ENCODE assay signal across 21 mouse cellular contexts in genomic region chr2:6543650-6544049, GRCm38 (mm10).
"Had no signal": no experiment of that assay in that cellular context is flagged by ENCODE, and none has a peak within 500 bp of the region (broad histone marks: within the 10 kb centered on the region; RNA-seq: fewer than 3 reads in every experiment).

No protein-coding gene starts in this region.

- H3K4me3 ChIP-seq: limb, embryonic 10.5 days; limb, embryonic 13.5 days; liver, embryonic 12.5 days; liver, embryonic 15.5 days; lung, embryonic 15.5 days; midbrain, embryonic 10.5 days; neural tube, embryonic 12.5 days; neural tube, embryonic 15.5 days; stomach, embryonic 15.5 days had no signal

- DNase-seq: kidney, postnatal 36 days; liver; lung, adult 18-20 months; lung, postnatal 10 days; lung, postnatal 36 days; midbrain, embryonic 14.5 days; right cerebral cortex, adult 18-20 months; spleen, adult 18-20 months; thymus, adult 2 months; thymus, postnatal 25 days had no signal

- H3K4me2 ChIP-seq: limb, embryonic 13.5 days; liver, embryonic 12.5 days; liver, embryonic 15.5 days; lung, embryonic 15.5 days; neural tube, embryonic 12.5 days; neural tube, embryonic 15.5 days; stomach, embryonic 15.5 days had no signal

- H3K4me1 ChIP-seq: liver, embryonic 12.5 days; liver, embryonic 15.5 days; stomach, embryonic 15.5 days had no signal

- H3K36me3 ChIP-seq: limb, embryonic 10.5 days; limb, embryonic 13.5 days; liver, embryonic 12.5 days; liver, embryonic 15.5 days; lung, embryonic 15.5 days; neural tube, embryonic 12.5 days; stomach, embryonic 15.5 days had no signal

- H3K9me3 ChIP-seq: limb, embryonic 10.5 days; limb, embryonic 13.5 days; liver, embryonic 12.5 days; liver, embryonic 15.5 days; lung, embryonic 15.5 days; midbrain, embryonic 10.5 days; neural tube, embryonic 12.5 days; neural tube, embryonic 15.5 days; stomach, embryonic 15.5 days had no signal

- ATAC-seq: intestine, postnatal 0 days; liver, embryonic 12.5 days had no signal

- H3K9ac ChIP-seq: limb, embryonic 13.5 days; liver, embryonic 12.5 days; liver, embryonic 15.5 days; lung, embryonic 15.5 days; neural tube, embryonic 12.5 days; neural tube, embryonic 15.5 days; stomach, embryonic 15.5 days had no signal

- H3K27me3 ChIP-seq: limb, embryonic 13.5 days; liver, embryonic 12.5 days; liver, embryonic 15.5 days; lung, embryonic 15.5 days; neural tube, embryonic 12.5 days; neural tube, embryonic 15.5 days; stomach, embryonic 15.5 days had no signal

- H3K27ac ChIP-seq: kidney, postnatal 0 days; limb, embryonic 10.5 days; limb, embryonic 13.5 days; liver, embryonic 12.5 days; liver, embryonic 15.5 days; lung, embryonic 15.5 days; midbrain, embryonic 10.5 days; neural tube, embryonic 12.5 days; neural tube, embryonic 15.5 days; stomach, embryonic 15.5 days had no signal
